Mouse (Mus musculus): Measurements from ENCODE around the gene Acrbp.

The Acrbp gene

GRCm38 (mm10) chr6:125087937-125088336 lies 38.4 kb downstream of the Acrbp start:
- ChIA-PET CTCF (interaction anchor here in 2 of 4 experiments (1.0 to 1.8 kb wide), 6 partner anchors 20 to 241 kb away, joined by 3 to 6 read pairs (median 4); partner anchors contain the start of genes Lpar5 (in 1 of the 2) and Mlf2 (in 1 of the 2)), POLR2A (interaction anchor here in 3 of 4 experiments (0.6 to 5.2 kb wide), 43 partner anchors 9 to 349 kb away, joined by 3 to 32 read pairs (median 4); partner anchors contain the start of genes Chd4 (in 2 of the 3), Gapdh (in 2 of the 3), Mlf2 (in 2 of the 3) and Mrpl51 (in 2 of the 3))

DNA sequence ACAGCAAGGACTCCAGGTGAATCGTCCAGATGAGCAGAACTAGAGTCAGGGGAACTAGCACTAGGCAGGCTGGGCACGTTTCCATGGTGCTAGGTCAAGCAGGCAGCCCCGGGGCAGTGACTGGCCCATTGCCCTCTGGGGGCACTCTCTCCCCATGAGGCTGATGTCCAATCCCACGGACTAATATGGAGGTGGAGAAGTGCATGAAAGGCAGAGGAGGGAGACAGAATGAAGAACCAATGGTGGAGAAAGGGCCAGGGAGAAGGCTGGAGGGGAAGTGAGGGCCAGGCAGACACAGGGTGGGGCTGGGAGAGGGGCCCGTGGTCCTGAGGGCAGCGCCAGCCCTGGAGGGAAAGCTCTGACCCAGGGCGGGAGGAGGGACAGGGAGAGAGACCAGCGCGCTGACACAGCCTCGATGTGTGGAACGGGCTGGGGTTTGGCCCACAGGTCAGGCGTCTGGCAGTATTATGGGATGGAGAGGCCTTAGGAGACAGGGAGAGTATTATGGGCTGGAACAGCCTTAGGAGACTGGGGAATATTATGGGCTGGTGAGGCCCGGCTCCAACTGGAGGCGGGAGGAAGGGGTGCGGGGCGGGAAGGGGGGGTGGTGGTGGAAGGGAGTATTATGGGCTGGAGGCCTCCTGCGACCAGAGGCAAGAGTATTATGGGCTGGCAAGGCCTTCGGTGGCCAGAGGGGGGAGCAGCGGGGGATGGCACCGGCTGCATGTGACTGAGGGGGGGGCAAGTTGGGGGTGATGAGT lies 39.3 kb downstream of the Acrbp start:
- CTCF ChIA-PET: interaction anchor here in 3 of 4 experiments (0.5 to 1.8 kb wide), 14 partner anchors 13 to 260 kb away, joined by 3 to 6 read pairs (median 4); partner anchors contain the start of genes Cdca3 (in 1 of the 3), Gapdh (in 1 of the 3), Lpar5 (in 1 of the 3) and Mlf2 (in 1 of the 3)
- POLR2A ChIA-PET: interaction anchor here in 3 of 4 experiments (0.6 to 5.2 kb wide), 61 partner anchors 8 to 350 kb away, joined by 3 to 32 read pairs (median 4); partner anchors contain the start of genes Acrbp (in 3 of the 3), Chd4 (in 2 of the 3), Gapdh (in 2 of the 3) and Grcc10 (in 2 of the 3)

DNA sequence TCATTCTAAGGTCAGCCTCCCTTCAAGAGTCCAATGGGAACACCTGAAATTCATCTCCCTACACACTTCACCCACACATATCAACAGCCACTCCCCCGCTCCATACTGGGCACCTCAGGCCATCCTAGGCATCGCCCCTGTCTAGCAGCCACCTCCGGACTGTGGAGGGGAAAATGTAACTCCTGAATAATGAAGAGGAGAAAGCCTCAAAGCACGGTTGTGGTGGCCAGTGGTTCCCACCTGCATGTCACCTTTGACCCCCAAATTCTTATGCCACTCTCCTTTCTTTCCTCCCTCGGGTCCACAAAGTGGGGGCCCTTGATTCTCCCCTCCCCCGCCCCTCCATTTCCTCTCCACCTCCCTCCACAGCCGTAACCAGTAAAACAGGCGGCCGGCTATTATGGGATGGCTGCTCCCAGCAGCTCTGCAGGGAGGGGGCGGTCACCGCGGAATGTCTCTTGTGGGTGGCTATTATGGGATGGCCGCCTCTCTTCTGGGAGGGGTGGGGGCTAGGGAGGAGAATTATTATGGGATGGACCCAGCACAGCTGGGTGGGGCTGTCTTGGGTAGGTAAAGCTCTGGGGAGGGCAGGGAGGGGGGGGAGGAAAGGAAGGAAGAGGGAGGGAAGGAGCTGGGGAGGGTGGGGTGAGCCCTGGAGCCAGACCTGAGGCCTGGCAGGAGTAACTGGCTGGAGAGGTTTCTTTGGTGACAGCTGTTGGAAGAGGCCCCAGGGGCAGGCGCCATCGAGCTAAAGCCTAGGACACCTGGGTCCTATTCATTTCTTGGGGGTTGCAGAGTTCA lies 40.2 kb downstream of the Acrbp start:
- POLR2A ChIA-PET: interaction anchor here in 3 of 4 experiments (0.5 to 5.2 kb wide), 60 partner anchors 12 to 1153 kb away, joined by 3 to 32 read pairs (median 4); partner anchors contain the start of genes Acrbp (in 2 of the 3), Gapdh (in 2 of the 3), Grcc10 (in 2 of the 3) and Mrpl51 (in 2 of the 3)
- CTCF ChIA-PET: interaction anchor here (0.6 to 1.8 kb wide), 23 partner anchors 8 to 389 kb away, joined by 3 to 9 read pairs (median 3); partner anchors contain the start of genes Acrbp (in 1 of the 4), Cdca3 (in 1 of the 4), Gapdh (in 1 of the 4) and Grcc10 (in 1 of the 4)

DNA sequence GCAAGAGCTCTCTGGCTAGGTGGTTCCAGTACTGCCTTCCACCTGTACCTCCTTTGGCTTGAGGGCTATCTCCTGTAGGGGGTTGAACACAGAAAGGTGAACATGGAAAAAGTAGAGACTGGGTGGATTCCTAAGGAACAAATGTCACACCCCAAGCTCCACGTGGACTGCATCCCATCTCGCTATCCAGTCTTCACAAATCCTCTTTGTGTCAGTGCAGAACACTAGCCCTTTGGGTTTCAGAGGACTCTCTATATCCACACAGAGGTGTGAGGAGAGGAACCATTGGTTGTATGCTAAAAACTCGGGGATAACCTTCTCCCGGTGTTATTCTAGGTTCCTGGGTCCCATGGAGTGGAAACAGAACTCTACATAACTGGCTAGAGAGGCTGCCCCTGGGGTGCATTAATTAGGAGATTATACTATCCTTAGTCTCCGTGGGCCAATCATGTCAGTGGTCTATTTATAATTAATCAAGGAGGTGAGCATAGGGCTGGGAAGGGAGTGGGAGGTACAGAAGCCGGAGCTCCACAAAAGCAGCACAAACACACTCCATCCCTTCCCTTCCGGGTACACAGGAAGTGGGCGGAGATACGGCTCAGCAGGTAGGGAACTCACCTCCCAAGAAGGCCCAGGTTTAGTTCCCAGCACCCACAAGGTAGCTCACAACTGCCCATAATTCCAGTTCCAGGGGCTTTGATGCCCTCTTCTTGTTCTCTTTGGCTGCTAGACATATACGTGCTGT lies 41.0 kb downstream of the Acrbp start:
- ChIA-PET POLR2A (interaction anchor here in 3 of 4 experiments (0.6 to 5.2 kb wide), 51 partner anchors 11 to 1152 kb away, joined by 3 to 32 read pairs (median 4); partner anchors contain the start of genes Gapdh (in 2 of the 3), Grcc10 (in 2 of the 3), Mrpl51 (in 2 of the 3) and Ncapd2 (in 2 of the 3)), CTCF (interaction anchor here (0.6 to 1.8 kb wide), 19 partner anchors 9 to 390 kb away, joined by 3 to 9 read pairs (median 3); partner anchors contain the start of genes Acrbp (in 1 of the 4), Cdca3 (in 1 of the 4), Grcc10 (in 1 of the 4) and Usp5 (in 1 of the 4))

DNA sequence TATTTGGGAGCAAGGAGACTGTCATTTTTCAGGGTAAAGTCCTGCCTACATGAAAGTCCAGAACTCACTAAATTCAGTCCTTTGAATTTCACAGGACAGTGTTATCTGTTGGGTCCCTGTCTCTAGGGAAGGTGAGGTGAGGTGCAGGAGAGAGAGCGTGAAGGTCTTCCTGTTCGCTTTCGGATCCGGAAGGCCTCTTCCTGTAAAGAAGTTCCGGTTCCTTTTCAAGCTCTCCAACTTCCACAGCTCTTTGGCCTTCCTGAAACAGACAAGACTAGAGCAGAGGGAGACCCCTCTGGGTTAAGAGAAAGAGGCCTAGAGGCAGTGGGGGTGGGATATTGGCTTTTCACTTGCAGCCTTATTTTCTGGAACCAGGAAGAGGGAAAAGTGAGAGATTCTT lies 42.9 kb downstream of the Acrbp start:
- CTCF ChIA-PET: interaction anchor here in 2 of 4 experiments (0.5 to 1.0 kb wide), 4 partner anchors 25 to 581 kb away, joined by 3 to 7 read pairs (median 4); partner anchors contain the start of genes Mrpl51 (in 1 of the 2) and Ncapd2 (in 1 of the 2)
- POLR2A ChIA-PET: interaction anchor here in 3 of 4 experiments (0.5 to 4.9 kb wide), 27 partner anchors 9 to 488 kb away, joined by 3 to 30 read pairs (median 4); partner anchors contain the start of genes Gapdh (in 2 of the 3), Cdca3 (in 1 of the 3), Mlf2 (in 1 of the 3) and Mrpl51 (in 1 of the 3)

DNA sequence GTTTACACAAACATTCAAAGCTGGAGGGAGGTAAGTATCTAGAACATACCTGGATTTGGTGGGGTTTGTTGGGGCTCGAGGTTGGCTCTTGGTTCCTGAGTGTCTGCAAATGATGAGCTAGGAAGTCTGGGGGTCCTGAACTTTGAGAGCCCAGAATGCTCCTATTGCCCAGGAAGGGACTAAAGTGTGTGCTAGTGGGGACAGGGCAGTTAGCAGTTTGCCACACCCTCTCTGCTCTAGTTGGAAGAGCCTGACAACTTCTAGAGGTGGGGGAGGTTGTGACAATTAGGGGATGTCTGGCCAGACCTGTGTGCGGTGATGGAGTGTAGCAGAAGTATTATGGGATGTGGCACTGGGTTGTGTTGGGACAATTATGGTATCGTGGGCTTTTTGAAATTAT lies 45.4 kb downstream of the Acrbp start:
- ChIA-PET CTCF (interaction anchor here (0.6 to 1.9 kb wide), 5 partner anchors 13 to 247 kb away, joined by 3 to 12 read pairs (median 3); no protein-coding TSS in a partner anchor), POLR2A (interaction anchor here (0.5 to 2.6 kb wide), 17 partner anchors 8 to 383 kb away, joined by 3 to 8 read pairs (median 4); partner anchors contain the start of genes Mlf2 (in 1 of the 4), Mrpl51 (in 1 of the 4) and Ncapd2 (in 1 of the 4))

GRCm38 (mm10) chr6:125095391-125096278 lies 46.1 kb downstream of the Acrbp start, which contains the start of gene Chd4:
Gene Chd4 (plus strand): TSS chr6:125095981.
- CTCF ChIA-PET: interaction anchor here (0.8 to 1.9 kb wide), 6 partner anchors 14 to 248 kb away, joined by 3 to 4 read pairs (median 3); partner anchors contain the start of gene Lpar5 (in 1 of the 4)
- POLR2A ChIA-PET: interaction anchor here in 3 of 4 experiments (0.5 to 2.5 kb wide), 38 partner anchors 8 to 384 kb away, joined by 3 to 14 read pairs (median 4); partner anchors contain the start of genes Mrpl51 (in 2 of the 3) and Ncapd2 (in 2 of the 3)

DNA sequence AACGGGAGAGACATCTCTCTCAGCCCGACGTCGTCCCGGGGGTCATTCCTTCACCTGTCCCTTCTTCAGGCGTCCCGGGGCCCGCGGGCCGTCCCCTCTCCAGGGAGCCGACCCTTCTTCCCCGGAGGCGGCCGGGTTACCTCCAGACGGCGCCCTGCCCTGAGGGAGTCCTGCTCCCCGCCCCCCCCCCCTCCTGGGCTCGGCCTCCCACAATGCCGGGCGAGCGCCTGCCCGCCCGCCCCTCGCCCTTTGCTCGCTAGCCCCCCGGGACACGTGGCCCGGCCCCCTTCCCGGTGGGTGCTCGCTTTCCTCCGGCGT lies 46.7 kb downstream of the Acrbp start:
- CTCF ChIA-PET: interaction anchor here in 2 of 4 experiments (0.8 to 1.5 kb wide), 3 partner anchors 28 to 192 kb away, joined by 3 to 4 read pairs (median 3); partner anchors contain the start of gene Lpar5 (in 1 of the 2)

DNA sequence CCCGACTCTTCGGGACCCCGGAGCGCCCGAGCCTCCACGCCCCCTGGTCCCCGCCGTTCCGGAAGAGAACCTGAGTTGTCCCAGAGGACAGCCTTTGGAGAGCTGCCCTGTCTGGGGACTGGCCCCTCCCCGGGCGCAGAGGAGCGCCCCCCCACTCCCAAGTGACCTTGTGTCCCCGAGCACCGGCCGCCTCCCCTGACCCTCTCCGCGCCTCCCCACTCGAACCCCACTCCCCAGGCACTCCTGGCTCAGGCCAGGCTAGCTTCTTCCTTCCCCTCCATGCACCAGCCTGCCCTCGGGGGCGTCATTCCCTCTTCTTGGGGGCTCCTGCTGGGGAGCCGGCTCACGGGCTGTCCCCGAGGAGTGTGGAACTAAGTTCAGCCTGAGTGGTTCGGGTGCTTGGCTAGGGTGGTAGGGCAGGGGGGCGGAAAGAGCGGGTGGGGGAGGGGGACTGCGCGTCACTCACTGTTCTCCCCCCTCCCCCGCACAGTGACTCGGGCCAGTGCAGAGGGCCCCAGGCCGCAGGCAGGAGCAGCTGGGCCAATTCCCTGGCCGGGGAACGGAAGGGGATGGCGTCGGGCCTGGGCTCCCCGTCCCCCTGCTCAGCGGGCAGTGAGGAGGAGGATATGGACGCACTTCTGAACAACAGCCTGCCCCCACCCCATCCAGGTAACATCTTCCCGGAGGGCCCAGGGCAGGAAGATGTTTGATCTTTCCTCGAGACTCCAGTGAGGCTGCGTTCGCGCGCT lies 47.3 kb downstream of the Acrbp start:
- ChIA-PET CTCF (interaction anchor here in 3 of 4 experiments (0.5 to 1.5 kb wide), 6 partner anchors 14 to 259 kb away, joined by 3 to 8 read pairs (median 4); partner anchors contain the start of gene Lpar5 (in 1 of the 3)), POLR2A (interaction anchor here in 3 of 4 experiments (0.6 to 2.5 kb wide), 42 partner anchors 9 to 356 kb away, joined by 3 to 14 read pairs (median 4); partner anchors contain the start of genes Mrpl51 (in 2 of the 3), Ncapd2 (in 2 of the 3), Grcc10 (in 1 of the 3) and Ltbr (in 1 of the 3))

More for the DNA sequence above, 46.7 kb downstream of the Acrbp start:
- POLR2A ChIA-PET: interaction anchor here in 3 of 4 experiments (0.6 to 2.5 kb wide), 37 partner anchors 8 to 351 kb away, joined by 3 to 14 read pairs (median 4); partner anchors contain the start of genes Mrpl51 (in 2 of the 3), Ncapd2 (in 2 of the 3) and Ltbr (in 1 of the 3)

DNA sequence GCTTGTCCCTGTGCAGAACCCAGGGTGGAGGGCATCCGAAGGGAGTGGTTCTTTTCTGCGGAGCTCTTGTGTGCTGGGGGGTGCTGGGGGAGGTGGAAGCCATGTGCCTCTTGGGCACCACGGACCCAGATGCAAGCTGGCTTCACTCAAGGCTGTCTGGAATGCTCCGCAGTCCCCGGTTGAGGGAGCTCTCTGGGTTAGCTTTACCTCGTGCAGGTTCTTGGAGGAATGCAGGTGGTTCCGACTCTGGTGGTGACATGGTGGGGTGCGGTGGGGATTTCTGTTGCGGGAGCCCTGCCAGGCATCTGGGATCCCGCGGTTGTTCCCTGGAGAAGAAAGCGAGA lies 47.8 kb downstream of the Acrbp start:
- CTCF ChIA-PET: interaction anchor here in 3 of 4 experiments (0.5 to 1.5 kb wide), 6 partner anchors 14 to 259 kb away, joined by 3 to 8 read pairs (median 4); no protein-coding TSS in a partner anchor
- POLR2A ChIA-PET: interaction anchor here in 3 of 4 experiments (0.7 to 2.5 kb wide), 23 partner anchors 9 to 356 kb away, joined by 3 to 14 read pairs (median 4); partner anchors contain the start of genes Grcc10 (in 1 of the 3), Mrpl51 (in 1 of the 3) and Ncapd2 (in 1 of the 3)

DNA sequence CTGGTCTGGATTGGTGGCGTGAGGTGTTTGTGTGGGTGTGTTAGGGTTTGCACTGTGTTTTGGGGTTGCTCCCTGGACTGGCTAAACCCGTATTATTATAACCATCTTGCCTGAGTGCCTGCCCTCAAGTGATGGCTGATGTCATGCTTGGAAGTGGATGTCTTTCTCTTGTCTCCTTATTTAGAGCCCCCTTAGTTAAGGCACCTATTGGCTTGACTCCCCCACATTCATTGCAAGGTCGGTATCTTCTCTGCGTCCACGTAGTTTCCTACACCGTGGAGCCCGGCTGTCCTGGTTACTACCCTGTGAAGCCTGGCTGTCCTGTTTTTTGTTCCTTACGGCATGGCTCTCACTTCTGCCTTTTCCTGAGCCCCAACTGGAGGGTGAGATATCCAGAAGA lies 48.5 kb downstream of the Acrbp start:
- CTCF ChIA-PET: interaction anchor here in 2 of 4 experiments (0.6 to 1.5 kb wide), 3 partner anchors 15 to 77 kb away, joined by 3 to 6 read pairs (median 4); no protein-coding TSS in a partner anchor
- POLR2A ChIA-PET: interaction anchor here in 2 of 4 experiments (0.7 to 2.5 kb wide), 11 partner anchors 9 to 357 kb away, joined by 3 to 14 read pairs (median 4); partner anchors contain the start of genes Grcc10 (in 1 of the 2), Mrpl51 (in 1 of the 2) and Ncapd2 (in 1 of the 2)

- POLR2A ChIA-PET: no interaction called here
- CTCF ChIA-PET: no interaction called here
Observed at GRCm38 (mm10) chr6:125098513-125098912, 49.0 kb downstream of the Acrbp start.

DNA sequence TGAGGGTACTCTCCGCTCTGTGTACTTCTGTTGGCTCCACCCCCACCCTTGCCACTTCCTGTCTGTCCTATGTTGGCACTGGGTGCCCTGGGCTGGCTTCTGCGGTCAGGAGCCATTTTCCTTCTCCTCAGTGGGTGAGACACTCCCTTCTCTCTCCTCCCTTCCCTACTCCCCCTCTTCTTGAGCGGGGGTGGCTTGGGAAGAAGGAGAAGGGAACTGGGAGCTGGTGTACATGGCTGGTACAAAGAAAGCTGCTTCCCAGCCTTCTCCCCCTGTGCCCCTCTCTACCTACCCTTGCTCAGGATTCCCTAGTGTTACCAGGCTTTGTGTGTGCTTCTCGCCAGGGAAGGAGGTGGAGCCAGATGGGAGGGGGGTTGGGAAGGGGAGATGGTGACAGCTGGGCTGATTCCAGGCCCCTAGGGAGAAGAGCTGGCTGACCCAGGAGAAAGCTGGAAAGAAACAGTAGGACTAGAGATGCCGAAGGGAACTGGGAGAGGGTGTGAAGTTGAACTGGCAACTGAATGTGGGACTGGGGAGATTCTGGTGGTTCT lies 50.0 kb downstream of the Acrbp start:
- ChIA-PET CTCF (interaction anchor here in 2 of 4 experiments (0.5 to 0.9 kb wide), 2 partner anchors 12 to 1604 kb away, joined by 5 read pairs; no protein-coding TSS in a partner anchor), POLR2A (interaction anchor here in 2 of 4 experiments (0.6 to 4.1 kb wide), 14 partner anchors 10 to 388 kb away, joined by 3 to 24 read pairs (median 4); partner anchors contain the start of genes Emg1 (in 1 of the 2), Grcc10 (in 1 of the 2), Mrpl51 (in 1 of the 2) and Ncapd2 (in 1 of the 2))

Measured in embryonic stem cell, embryonic (primary cell).